Comparison of ENCODE assay signal across 8 mouse cellular contexts in genomic region chr1:180407171-180407671, GRCm38 (mm10).
DNase-seq lines count a peak whose midpoint lies in the region; ATAC-seq lines count a peak whose summit lies in the region.

No protein-coding gene starts in this region.

- H3K4me1 ChIP-seq in heart, embryonic 11.5 days (ENCODE audit: control insufficient read depth, insufficient read depth, low read length), result peaks cover 72% of the 10 kb centered on the region
- peaks cover 57% of the 10 kb centered on the region for H3K4me1 ChIP-seq in kidney, embryonic 14.5 days (ENCODE audit: control insufficient read depth, insufficient read depth, low read length)

- H3K4me2 ChIP-seq in heart, embryonic 11.5 days, result peak overlapping the region; percentile 58
- H3K4me2 ChIP-seq in kidney, embryonic 14.5 days (replicated peaks; ENCODE audit: low read depth, low read length), result peak overlapping the region; percentile 38

- no peaks in the 10 kb centered on the region for H3K36me3 ChIP-seq in heart, embryonic 11.5 days (ENCODE audit: control insufficient read depth, insufficient read depth, low read length)
- H3K36me3 ChIP-seq in kidney, embryonic 14.5 days (ENCODE audit: control insufficient read depth, insufficient read depth, low read length), result no peaks in the 10 kb centered on the region

- no peak overlapping the region for H3K27ac ChIP-seq in heart, embryonic 11.5 days (ENCODE audit: low read depth, low read length)
- peak overlapping the region; percentile 65; the same call in 1 of the 2 replicates for H3K27ac ChIP-seq in kidney, embryonic 14.5 days (ENCODE audit: low read depth, low read length)

- ATAC-seq in heart, embryonic 11.5 days (replicated peaks; ENCODE audit: insufficient number of reproducible peaks, low FRiP score, low TSS enrichment), result no peak
- ATAC-seq in kidney, embryonic 14.5 days (ENCODE audit: low FRiP score, low TSS enrichment), result peak; percentile 61

- WGBS in heart, embryonic 11.5 days (ENCODE audit: insufficient replicate concordance), result 17% methylated on average over 16 of the region's 16 CpGs
- WGBS in kidney, embryonic 14.5 days, result 9% methylated on average over 16 of the region's 16 CpGs

- H3K27me3 ChIP-seq in heart, embryonic 11.5 days (ENCODE audit: control insufficient read depth, insufficient read depth, low read length), result no peaks in the 10 kb centered on the region
- no peaks in the 10 kb centered on the region for H3K27me3 ChIP-seq in kidney, embryonic 14.5 days (ENCODE audit: control insufficient read depth, insufficient read depth, low read length)

- no peaks in the 10 kb centered on the region for H3K9me3 ChIP-seq in heart, embryonic 11.5 days (replicated peaks; ENCODE audit: control insufficient read depth, low read length)
- no peaks in the 10 kb centered on the region for H3K9me3 ChIP-seq in kidney, embryonic 14.5 days (ENCODE audit: control insufficient read depth, low read length)

- H3K4me3 ChIP-seq in heart, embryonic 11.5 days (ENCODE audit: low read depth, low read length), result peak overlapping the region; percentile 19; the same call in 1 of the 2 replicates
- H3K4me3 ChIP-seq in kidney, embryonic 14.5 days (ENCODE audit: low read length), result peak overlapping the region; percentile 12; the same call in 1 of the 2 replicates

- H3K9ac ChIP-seq in heart, embryonic 11.5 days (ENCODE audit: low read depth, low read length), result peak overlapping the region; percentile 61; the same call in 1 of the 2 replicates
- H3K9ac ChIP-seq in kidney, embryonic 14.5 days (ENCODE audit: low read depth, low read length), result peak overlapping the region; percentile 42; the same call in 1 of the 2 replicates

- DNase-seq in right cerebral cortex, postnatal 4 days, result peak; percentile 84
- no peak for DNase-seq in right cerebral cortex, postnatal 25 days
- DNase-seq in cerebellum, adult 8-10 months, result peak; percentile 72
- DNase-seq in lung, postnatal 14 days, result peak; percentile 83
- DNase-seq in retina, postnatal 1 day, result peak; percentile 85
- peak; percentile 78 for DNase-seq in yolk sac, embryonic 10.5 days (ENCODE audit: low spot score)
